8 mouse cellular contexts compared by ENCODE assay signal in genomic region chr12:84450718-84451646, GRCm38 (mm10). TPM values are rescaled to one million over a fixed set of nuclear protein-coding genes. Genes with fewer than 3 reads are reported as not detected.
DNase-seq lines count a peak whose midpoint lies in the region; ATAC-seq lines count a peak whose summit lies in the region.

Gene Aldh6a1 (minus strand): TSS chr12:84451004.
Gene Lin52 (plus strand): TSS chr12:84451422.

- intact Hi-C loops in gastrocnemius, postnatal 14 days (cut with DNase I; ENCODE audit: low total_unique reads), result no loop called here
- intact Hi-C loops in left cerebral cortex, postnatal 10 days (cut with DNase I), result no loop called here

- peak; percentile 98 to 99 for DNase-seq in adrenal gland, adult (ENCODE audit: inconsistent age in 2 of 2, low spot score in 1 of 2)
- DNase-seq in embryo, embryonic 10.5 days (ENCODE audit: low spot score), result peak; percentile 100
- DNase-seq in gastrocnemius, postnatal 14 days, result peak; percentile 96
- DNase-seq in left cerebral cortex, postnatal 10 days (ENCODE audit: extremely low spot score in 1 of 2, low spot score in 2 of 2), result peak; percentile 98 to 99
- peak; percentile 95 for DNase-seq in right cerebral cortex, postnatal 25 days
- peak; percentile 93 to 95 for DNase-seq in urinary bladder, postnatal 4 days (ENCODE audit: low spot score in 2 of 2)

- peak; percentile 94 for ATAC-seq in inflammation-experienced regulatory T-cells, adult 6 months
- ATAC-seq in megakaryocyte-erythroid progenitor cell, adult 5-6 weeks (replicated peaks; ENCODE audit: low FRiP score, low TSS enrichment, poor library complexity, severe bottlenecking), result peak; percentile 93

RNA-seq across cellular contexts. Expression of gene Aldh6a1, which starts in this region (rescaled TPM):
- total RNA-seq in gastrocnemius, postnatal 14 days (2021), result 10 to 100 TPM; 43.2 to 55.1 TPM
- 10 to 100 TPM in 2 of 3 experiments, 1 to 10 TPM in 1; 3.9 to 17.8 (median 16.4) TPM for polyA plus RNA-seq in inflammation-experienced regulatory T-cells, adult 6 months (2017; shearing (Covaris generic))
- 10 to 100 TPM; 29.5 to 32.5 TPM for total RNA-seq in left cerebral cortex, postnatal 10 days (2021)
- 7.5 and 11.2 TPM in 2 replicates for total RNA-seq in megakaryocyte-erythroid progenitor cell, adult 5-6 weeks (2014; fragmentation: Nextera tagmentation)
- total RNA-seq in megakaryocyte-erythroid progenitor cell, adult 5-6 weeks (2017), result 7.0 and 11.3 TPM in 2 replicates

RNA-seq across cellular contexts. Expression of gene Lin52, which starts in this region (rescaled TPM):
- 1 to 10 TPM; 6.3 to 6.4 TPM for total RNA-seq in gastrocnemius, postnatal 14 days (2021)
- polyA plus RNA-seq in inflammation-experienced regulatory T-cells, adult 6 months (2017; shearing (Covaris generic)), result 10 to 100 TPM; 25.6 to 29.4 (median 25.6) TPM
- 10 to 100 TPM; 16.0 to 16.8 TPM for total RNA-seq in left cerebral cortex, postnatal 10 days (2021)
- 17.0 and 20.2 TPM in 2 replicates for total RNA-seq in megakaryocyte-erythroid progenitor cell, adult 5-6 weeks (2014; fragmentation: Nextera tagmentation)
- total RNA-seq in megakaryocyte-erythroid progenitor cell, adult 5-6 weeks (2017), result 12.6 and 16.5 TPM in 2 replicates

Comparison
In these comparisons a context has a peak if more than half of its experiments do, and no peak if none do; other contexts are left out.
1. Peak in every context shown above with its lines: DNase-seq and ATAC-seq.